In genomic region chr10:61080227-61080930, GRCm38 (mm10) we compare ENCODE assay signal across 8 mouse cellular contexts. TPM values are rescaled to one million over a fixed set of nuclear protein-coding genes. Genes with fewer than 3 reads are reported as not detected.
A peak's percentile ranks its signal among the peaks of the same experiment; 100 is the strongest.
DNase-seq lines count a peak whose midpoint lies in the region; ATAC-seq and TF ChIP-seq lines count a peak whose summit lies in the region.

No protein-coding gene starts in this region.

- H3K36me3 ChIP-seq in embryonic facial prominence, embryonic 10.5 days (replicated peaks): no peaks in the 10 kb centered on the region
- no peaks in the 10 kb centered on the region for H3K36me3 ChIP-seq in heart, adult 2 months (ENCODE audit: control insufficient read depth, insufficient read depth, low read length)
- H3K36me3 ChIP-seq in intestine, postnatal 0 days (ENCODE audit: control insufficient read depth, insufficient read depth): no peaks in the 10 kb centered on the region
- H3K36me3 ChIP-seq in limb, embryonic 13.5 days: no peaks in the 10 kb centered on the region
- no peaks in the 10 kb centered on the region for H3K36me3 ChIP-seq in midbrain, embryonic 13.5 days
- no peaks in the 10 kb centered on the region for H3K36me3 ChIP-seq in stomach, postnatal 0 days (ENCODE audit: control insufficient read depth, insufficient read depth, low read length)

- H3K79me2 ChIP-seq in heart, adult 2 months (replicated peaks; ENCODE audit: control insufficient read depth, insufficient read depth, low read length): no peaks in the 10 kb centered on the region

- TF ChIP-seq POLR2A in heart, adult 2 months (IDR thresholded peaks at IDR 0.05; ENCODE audit: insufficient read depth, low read depth, low read length): no peak

- no peaks in the 10 kb centered on the region for H3K9me3 ChIP-seq in embryonic facial prominence, embryonic 10.5 days
- H3K9me3 ChIP-seq in intestine, postnatal 0 days (ENCODE audit: control insufficient read depth): no peaks in the 10 kb centered on the region
- H3K9me3 ChIP-seq in limb, embryonic 13.5 days: no peaks in the 10 kb centered on the region
- H3K9me3 ChIP-seq in midbrain, embryonic 13.5 days: no peaks in the 10 kb centered on the region
- no peaks in the 10 kb centered on the region for H3K9me3 ChIP-seq in stomach, postnatal 0 days (ENCODE audit: control insufficient read depth, low read length)

- H3K27me3 ChIP-seq in embryonic facial prominence, embryonic 10.5 days (replicated peaks; ENCODE audit: low read depth, poor library complexity, severe bottlenecking): 0 out of 2 replicates have a peak, but pooled peaks cover 4% of the 10 kb centered on the region
- H3K27me3 ChIP-seq in heart, adult 2 months (ENCODE audit: control insufficient read depth, insufficient read depth, low read length): no peaks in the 10 kb centered on the region
- no peaks in the 10 kb centered on the region for H3K27me3 ChIP-seq in intestine, postnatal 0 days (replicated peaks; ENCODE audit: control insufficient read depth, insufficient read depth, low read length)
- H3K27me3 ChIP-seq in limb, embryonic 13.5 days: no peaks in the 10 kb centered on the region
- no peaks in the 10 kb centered on the region for H3K27me3 ChIP-seq in midbrain, embryonic 13.5 days
- H3K27me3 ChIP-seq in stomach, postnatal 0 days (ENCODE audit: control insufficient read depth, insufficient read depth, low read length): no peaks in the 10 kb centered on the region

- peak; percentile 88 for ATAC-seq in intestine, postnatal 0 days
- ATAC-seq in limb, embryonic 13.5 days (ENCODE audit: low FRiP score, low read depth): peak; percentile 91
- ATAC-seq in midbrain, embryonic 13.5 days: peak; percentile 98
- ATAC-seq in stomach, postnatal 0 days (ENCODE audit: low FRiP score, low TSS enrichment): peak; percentile 70

- H3K27ac ChIP-seq in embryonic facial prominence, embryonic 10.5 days (replicated peaks): peak overlapping the region; percentile 86
- no peak overlapping the region for H3K27ac ChIP-seq in heart, adult 2 months
- peak overlapping the region; percentile 63 for H3K27ac ChIP-seq in intestine, postnatal 0 days (ENCODE audit: low read depth, low read length)
- H3K27ac ChIP-seq in limb, embryonic 13.5 days: no peak overlapping the region
- H3K27ac ChIP-seq in midbrain, embryonic 13.5 days: peak overlapping the region; percentile 85
- no peak overlapping the region for H3K27ac ChIP-seq in stomach, postnatal 0 days (replicated peaks)

- peak overlapping the region; percentile 33 for H3K4me3 ChIP-seq in embryonic facial prominence, embryonic 10.5 days
- no peak overlapping the region for H3K4me3 ChIP-seq in heart, adult 2 months
- no peak overlapping the region for H3K4me3 ChIP-seq in intestine, postnatal 0 days (ENCODE audit: low read depth, low read length)
- H3K4me3 ChIP-seq in limb, embryonic 13.5 days: peak overlapping the region; percentile 18; the same call in 1 of the 2 replicates
- H3K4me3 ChIP-seq in midbrain, embryonic 13.5 days (replicated peaks): peak overlapping the region; percentile 9; the same call in 1 of the 2 replicates
- no peak overlapping the region for H3K4me3 ChIP-seq in stomach, postnatal 0 days (ENCODE audit: low read depth, low read length)

- TF ChIP-seq CTCF in heart, adult 2 months (IDR thresholded peaks at IDR 0.05): no peak
- TF ChIP-seq CTCF in intestine, postnatal 0 days (IDR thresholded peaks at IDR 0.05; ENCODE audit: low read depth): no peak
- TF ChIP-seq CTCF in stomach, postnatal 0 days (IDR thresholded peaks at IDR 0.05; ENCODE audit: low read depth): no peak

- 40% methylated on average over 14 of the region's 14 CpGs for WGBS in embryonic facial prominence, embryonic 10.5 days
- WGBS in heart, adult 2 months: 40% methylated on average over 14 of the region's 14 CpGs
- 32% methylated on average over 14 of the region's 14 CpGs for WGBS in intestine, postnatal 0 days
- 39% methylated on average over 14 of the region's 14 CpGs for WGBS in limb, embryonic 13.5 days
- WGBS in midbrain, embryonic 13.5 days: 39% methylated on average over 14 of the region's 14 CpGs
- WGBS in stomach, postnatal 0 days: 43% methylated on average over 14 of the region's 14 CpGs

- H3K9ac ChIP-seq in heart, adult 2 months (ENCODE audit: low read depth, low read length): no peak overlapping the region
- no peak overlapping the region for H3K9ac ChIP-seq in intestine, postnatal 0 days (ENCODE audit: low read depth, low read length)
- no peak overlapping the region for H3K9ac ChIP-seq in limb, embryonic 13.5 days
- H3K9ac ChIP-seq in midbrain, embryonic 13.5 days (replicated peaks): peak overlapping the region; percentile 58
- H3K9ac ChIP-seq in stomach, postnatal 0 days (ENCODE audit: low read length): no peak overlapping the region

- TF ChIP-seq EP300 in heart, adult 2 months (IDR thresholded peaks at IDR 0.05; ENCODE audit: insufficient read depth, low read depth, low read length): no peak
- no peak for TF ChIP-seq EP300 in stomach, postnatal 0 days (optimal IDR thresholded peaks at IDR 0.05)

- peaks cover 29% of the 10 kb centered on the region for H3K4me1 ChIP-seq in embryonic facial prominence, embryonic 10.5 days
- H3K4me1 ChIP-seq in heart, adult 2 months (ENCODE audit: control insufficient read depth, insufficient read depth, low read length): no peaks in the 10 kb centered on the region
- 0 out of 2 replicates have a peak, but pooled peaks cover 4% of the 10 kb centered on the region for H3K4me1 ChIP-seq in intestine, postnatal 0 days (replicated peaks; ENCODE audit: control insufficient read depth, insufficient read depth, low read length)
- peaks cover 16% of the 10 kb centered on the region for H3K4me1 ChIP-seq in limb, embryonic 13.5 days
- H3K4me1 ChIP-seq in midbrain, embryonic 13.5 days (replicated peaks): peaks cover 12% of the 10 kb centered on the region
- no peaks in the 10 kb centered on the region for H3K4me1 ChIP-seq in stomach, postnatal 0 days (replicated peaks; ENCODE audit: control insufficient read depth, insufficient read depth)

- peak overlapping the region; percentile 52 for H3K4me2 ChIP-seq in intestine, postnatal 0 days (replicated peaks; ENCODE audit: low read depth)
- H3K4me2 ChIP-seq in limb, embryonic 13.5 days (replicated peaks): peak overlapping the region; percentile 47
- peak overlapping the region; percentile 45 for H3K4me2 ChIP-seq in midbrain, embryonic 13.5 days (replicated peaks)
- H3K4me2 ChIP-seq in stomach, postnatal 0 days (replicated peaks; ENCODE audit: low read depth): 0 out of 2 replicates have a peak overlapping the region, but pooled peaks have one; percentile 6

- intact Hi-C loops in heart, adult 2 months (cut with DNase I): no loop called here

- DNase-seq in spleen, postnatal 36 days (ENCODE audit: low spot score in 2 of 2): peak; percentile 52 to 54
- DNase-seq in spleen, postnatal 14 days (ENCODE audit: low spot score in 2 of 2): no peak
- peak; percentile 88 for DNase-seq in embryonic facial prominence, embryonic 10.5 days (ENCODE audit: low spot score)
- peak; percentile 33 to 61 for DNase-seq in heart, adult 2 months
- peak; percentile 34 for DNase-seq in stomach, postnatal 0 days (ENCODE audit: low spot score)

RNA-seq across cellular contexts. Expression of gene Pcbd1, which starts 8.8 kb away (rescaled TPM):
- 16.4 and 17.0 TPM in 2 replicates for polyA plus RNA-seq in embryonic facial prominence, embryonic 10.5 days (2016; fragmentation: Nextera tagmentation; extraction: Ambion mirVana)
- total RNA-seq in heart, adult 2 months (2021): under 1 TPM; 0.50 to 0.86 TPM
- polyA plus RNA-seq in heart, adult 2 months (2012; rRNA removed): 1.8 and 2.5 TPM in 2 replicates
- polyA plus RNA-seq in intestine, postnatal 0 days (2015; fragmentation: Nextera tagmentation; extraction: Ambion mirVana): 116 and 122 TPM in 2 replicates
- polyA plus RNA-seq in limb, embryonic 13.5 days (2015; fragmentation: Nextera tagmentation; extraction: Ambion mirVana): 11.1 and 11.7 TPM in 2 replicates
- polyA plus RNA-seq in midbrain, embryonic 13.5 days (2015; fragmentation: Nextera tagmentation; extraction: Ambion mirVana): 31.8 and 32.6 TPM in 2 replicates
- polyA plus RNA-seq in stomach, postnatal 0 days (2015; fragmentation: Nextera tagmentation; extraction: Ambion mirVana): 95.2 and 96.2 TPM in 2 replicates

Comparison
In these comparisons a context has a peak if more than half of its experiments do, and no peak if none do; other contexts are left out.
1. DNase-seq: peak in spleen, postnatal 36 days (2 of 2), embryonic facial prominence, embryonic 10.5 days (single experiment), heart, adult 2 months (2 of 2) and stomach, postnatal 0 days (single experiment); none in spleen, postnatal 14 days (0 of 2).
2. H3K27ac ChIP-seq: peak in embryonic facial prominence, embryonic 10.5 days (single experiment), intestine, postnatal 0 days (single experiment) and midbrain, embryonic 13.5 days (single experiment); none in heart, adult 2 months (single experiment), limb, embryonic 13.5 days (single experiment) and stomach, postnatal 0 days (single experiment).
3. H3K4me3 ChIP-seq: peak in embryonic facial prominence, embryonic 10.5 days (single experiment), limb, embryonic 13.5 days (single experiment) and midbrain, embryonic 13.5 days (single experiment); none in heart, adult 2 months (single experiment), intestine, postnatal 0 days (single experiment) and stomach, postnatal 0 days (single experiment).
4. Peak in every context shown above with its lines, with median percentiles within 50 percentile points of each other: ATAC-seq and H3K4me2 ChIP-seq.